Mouse (Mus musculus) ES-E14 (cell line): Measurements from ENCODE around the gene Gpr179. TPM values are rescaled to one million over a fixed set of nuclear protein-coding genes. Genes with fewer than 3 reads are reported as not detected.

Source experiments
- DNase-seq: peaks from one replicate; pipeline ENCODE4 v3.0.0-alpha.2; 2013; ENCODE audit warnings: low read depth, low spot score
- H3K27ac ChIP-seq: 2 replicates; pipeline ENCODE4 v1.5.1; 2012; ENCODE audit warnings: low read depth, mild to moderate bottlenecking, low read length, moderate library complexity, mixed read lengths; ENCODE audit not compliant: poor library complexity, insufficient read depth, severe bottlenecking
- H3K36me3 ChIP-seq: 2 replicates; pipeline ENCODE4 v1.6.1; 2012; ENCODE audit warnings: mild to moderate bottlenecking, low read length, moderate library complexity, mixed read lengths; ENCODE audit not compliant: control insufficient read depth, poor library complexity, insufficient read depth, severe bottlenecking
- H3K4me1 ChIP-seq, 2 experiments: fragments of 150-350 bp in 1 of 2; sonication (generic) in 1 of 2; 2 replicates each; pipeline ENCODE4 v1.6.1; 2012; ENCODE audit warnings: low read length in 2 of 2, mild to moderate bottlenecking in 1 of 2, mixed read lengths in 1 of 2; ENCODE audit not compliant: control insufficient read depth in 2 of 2, insufficient read depth in 2 of 2, poor library complexity in 1 of 2
- H3K4me3 ChIP-seq, 2 experiments: fragments of 150-350 bp in 1 of 2; sonication (generic) in 1 of 2; 2 replicates each; pipeline ENCODE4 v1.5.1; 2012; ENCODE audit warnings: low read length in 2 of 2, low read depth in 1 of 2, mild to moderate bottlenecking in 1 of 2, mixed read lengths in 1 of 2; ENCODE audit not compliant: insufficient read depth in 1 of 2, poor library complexity in 1 of 2, severe bottlenecking in 1 of 2
- H3K9ac ChIP-seq: 2 replicates; pipeline ENCODE4 v1.6.1; 2012; ENCODE audit warnings: low read depth, mild to moderate bottlenecking, low read length, mixed read lengths; ENCODE audit not compliant: poor library complexity, insufficient read depth, severe bottlenecking
- H3K9me3 ChIP-seq: fragments of 150-350 bp; sonication (generic); 2 replicates; pipeline ENCODE4 v1.6.1; 2012; ENCODE audit warnings: low read depth, mild to moderate bottlenecking, low read length; ENCODE audit not compliant: control insufficient read depth, insufficient read depth
- CHD2 ChIP-seq: IDR thresholded peaks from 2 replicates; pipeline ENCODE4 v1.6.1; 2014; ENCODE audit warnings: mild to moderate bottlenecking, low read depth, low read length, inconsistent platforms
- HCFC1 ChIP-seq: IDR thresholded peaks from 2 replicates; pipeline ENCODE4 v1.6.1; 2012; ENCODE audit warnings: low read length, inconsistent platforms, borderline replicate concordance; ENCODE audit not compliant: insufficient read depth
- MAFK ChIP-seq: IDR thresholded peaks from 2 replicates; pipeline ENCODE4 v1.6.1; 2014; ENCODE audit warnings: mild to moderate bottlenecking, low read depth, low read length, inconsistent platforms; ENCODE audit not compliant: insufficient read depth
- ZC3H11A ChIP-seq: IDR thresholded peaks from 2 replicates; pipeline ENCODE4 v1.6.1; 2012; ENCODE audit warnings: low read depth, mild to moderate bottlenecking, inconsistent platforms, low read length, borderline replicate concordance
- ZNF384 ChIP-seq: IDR thresholded peaks from 2 replicates; pipeline ENCODE4 v1.6.1; 2012; ENCODE audit warnings: low read depth, low read length, inconsistent platforms
- in situ Hi-C, 2 experiments: fragments of 600-800 bp; cut with MboI; formaldehyde crosslinking; loops; one replicate each; pipeline ENCODE4 v1.15.1; 2025; ENCODE audit warnings: low sequenced_read_pairs in 2 of 2, inconsistent platforms in 1 of 2; ENCODE audit not compliant: unreplicated experiment in 2 of 2
- total RNA-seq: library from RNA; depleted of rRNA; stranded (reverse); fragments of 300-350 nt; gene quantifications from 2 replicates; pipeline ENCODE4 v1.2.3, GENCODE M21; 2012

Gene Gpr179
- total RNA-seq, 1 experiment: 0.31 TPM

DNA sequence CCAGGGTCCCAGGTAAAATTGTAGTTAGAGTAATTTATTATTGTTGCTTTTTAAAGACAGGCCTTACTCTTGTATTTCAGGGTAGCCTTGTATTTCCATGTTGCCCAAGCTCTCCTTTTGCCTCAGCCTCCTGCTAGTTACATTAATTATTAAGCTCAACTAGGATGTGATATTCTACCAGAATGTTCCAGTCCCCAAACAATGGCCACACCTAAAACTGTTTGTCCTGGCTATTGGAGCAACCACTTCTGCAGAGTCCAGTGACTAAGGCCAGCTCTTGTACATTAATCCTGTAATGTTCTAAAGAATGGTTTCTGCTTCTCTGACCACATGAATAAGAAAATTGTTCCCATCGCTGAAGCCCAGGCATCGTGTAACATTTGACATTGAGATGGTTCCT, 31.1 kb upstream of the Gpr179 start:
- no peak overlapping the region for H3K9ac ChIP-seq
- no peak overlapping the region for H3K27ac ChIP-seq
- H3K9me3 ChIP-seq: no peaks in the 10 kb centered on the region
- no peak for DNase-seq
- no peaks in the 10 kb centered on the region; a peak in 1 of 4 replicates for H3K4me1 ChIP-seq
- TF ChIP-seq ZNF384: no peak
- no peak for TF ChIP-seq HCFC1
- TF ChIP-seq CHD2: no peak
- no peak for TF ChIP-seq ZC3H11A
- no peak for TF ChIP-seq MAFK
- no peak overlapping the region for H3K4me3 ChIP-seq
- in situ Hi-C loops: no loop called here
- H3K36me3 ChIP-seq: peaks cover 9% of the 10 kb centered on the region

GRCm38 (mm10) chr11:97380036-97380435, 28.2 kb upstream of the Gpr179 start:
- no peak overlapping the region for H3K4me3 ChIP-seq
- no peak overlapping the region for H3K27ac ChIP-seq
- H3K9me3 ChIP-seq: no peaks in the 10 kb centered on the region
- in situ Hi-C loops: no loop called here
- no peaks in the 10 kb centered on the region for H3K4me1 ChIP-seq
- H3K9ac ChIP-seq: no peak overlapping the region
- H3K36me3 ChIP-seq: peaks cover 21% of the 10 kb centered on the region
- TF ChIP-seq MAFK (no peak), ZNF384 (no peak), HCFC1 (no peak), ZC3H11A (no peak)
- DNase-seq: no peak

GRCm38 (mm10) chr11:97373402-97373801, 21.5 kb upstream of the Gpr179 start:
- TF ChIP-seq CHD2 (no peak), ZC3H11A (no peak), ZNF384 (no peak), MAFK (no peak), HCFC1 (no peak)
- Histone ChIP-seq H3K27ac (no peak overlapping the region), H3K4me1 (no peaks in the 10 kb centered on the region), H3K9ac (no peak overlapping the region), H3K4me3 (no peak overlapping the region), H3K9me3 (no peaks in the 10 kb centered on the region), H3K36me3 (peaks cover 13% of the 10 kb centered on the region; the same call in 1 of the 2 replicates)
- in situ Hi-C loops: no loop called here
- no peak for DNase-seq

- Histone ChIP-seq H3K4me3 (no peak overlapping the region), H3K4me1 (no peaks in the 10 kb centered on the region), H3K27ac (no peak overlapping the region), H3K36me3 (peaks cover 9% of the 10 kb centered on the region; the same call in 1 of the 2 replicates), H3K9me3 (no peaks in the 10 kb centered on the region), H3K9ac (no peak overlapping the region)
- no peak for TF ChIP-seq CHD2
- in situ Hi-C loops: no loop called here
- no peak for DNase-seq
These were observed 20.4 kb upstream of the Gpr179 start for GRCm38 (mm10) chr11:97372159-97372864.
